Mouse (Mus musculus): Measurements from ENCODE around the gene Brsk2. TPM values are rescaled to one million over a fixed set of nuclear protein-coding genes. Genes with fewer than 3 reads are reported as not detected.
A peak's percentile ranks its signal among the peaks of the same experiment; 100 is the strongest.

The Brsk2 gene
- polyA plus RNA-seq, 2 experiments = 0.66 to 0.78 TPM

GRCm38 (mm10) chr7:141948045-141948444 lies 1.5 kb upstream of the Brsk2 start:
- no peak overlapping the region for H3K9ac ChIP-seq (ENCODE audit: low read depth, low read length, severe bottlenecking)
- H3K27ac ChIP-seq (replicated peaks; ENCODE audit: low read depth, low read length) = no peak overlapping the region
- no peaks in the 10 kb centered on the region; the same call in 1 of the 2 replicates for H3K4me1 ChIP-seq (ENCODE audit: control insufficient read depth, insufficient read depth, low read length)
- H3K9me3 ChIP-seq (ENCODE audit: control insufficient read depth, low read length) = no peaks in the 10 kb centered on the region
- no peaks in the 10 kb centered on the region for H3K36me3 ChIP-seq (ENCODE audit: control insufficient read depth, insufficient read depth, low read length)
- H3K27me3 ChIP-seq (ENCODE audit: control insufficient read depth, insufficient read depth, low read length) = peaks cover 58% of the 10 kb centered on the region
- DNase-seq (ENCODE audit: low spot score) (no peak), ATAC-seq (ENCODE audit: low FRiP score, low read depth) (no peak)
- no peak overlapping the region for H3K4me2 ChIP-seq (replicated peaks; ENCODE audit: low read depth, low read length, severe bottlenecking)
- WGBS = 58% methylated on average over 1 of the region's 1 CpGs
- TF ChIP-seq POLR2A (IDR thresholded peaks at IDR 0.05; ENCODE audit: borderline replicate concordance, extremely low read depth, insufficient read depth, insufficient read length) = no peak
- H3K4me3 ChIP-seq (replicated peaks; ENCODE audit: low read length) = no peak overlapping the region

GRCm38 (mm10) chr7:141949799-141950103 lies 200 bp downstream of the Brsk2 start:
- Histone ChIP-seq H3K9ac (ENCODE audit: low read depth, low read length, severe bottlenecking) (peak overlapping the region; percentile 38; the same call in 1 of the 2 replicates), H3K27ac (replicated peaks; ENCODE audit: low read depth, low read length) (no peak overlapping the region), H3K27me3 (ENCODE audit: control insufficient read depth, insufficient read depth, low read length) (peaks cover 58% of the 10 kb centered on the region), H3K9me3 (ENCODE audit: control insufficient read depth, low read length) (no peaks in the 10 kb centered on the region), H3K4me3 (replicated peaks; ENCODE audit: low read length) (peak overlapping the region; percentile 43), H3K4me1 (ENCODE audit: control insufficient read depth, insufficient read depth, low read length) (no peaks in the 10 kb centered on the region; the same call in 1 of the 2 replicates), H3K4me2 (replicated peaks; ENCODE audit: low read depth, low read length, severe bottlenecking) (peak overlapping the region; percentile 87), H3K36me3 (ENCODE audit: control insufficient read depth, insufficient read depth, low read length) (no peaks in the 10 kb centered on the region)
- ATAC-seq (ENCODE audit: low FRiP score, low read depth) (no peak), DNase-seq (ENCODE audit: low spot score) (no peak)
- 0% methylated on average over 13 of the region's 54 CpGs for WGBS
- TF ChIP-seq POLR2A (IDR thresholded peaks at IDR 0.05; ENCODE audit: borderline replicate concordance, extremely low read depth, insufficient read depth, insufficient read length) = no peak

GRCm38 (mm10) chr7:141950104-141951013 lies 808 bp downstream of the Brsk2 start:
- Histone ChIP-seq H3K4me1 (ENCODE audit: control insufficient read depth, insufficient read depth, low read length) (no peaks in the 10 kb centered on the region; the same call in 1 of the 2 replicates), H3K9me3 (ENCODE audit: control insufficient read depth, low read length) (no peaks in the 10 kb centered on the region), H3K4me3 (replicated peaks; ENCODE audit: low read length) (peak overlapping the region; percentile 43), H3K27ac (replicated peaks; ENCODE audit: low read depth, low read length) (no peak overlapping the region), H3K4me2 (replicated peaks; ENCODE audit: low read depth, low read length, severe bottlenecking) (peak overlapping the region; percentile 87), H3K27me3 (ENCODE audit: control insufficient read depth, insufficient read depth, low read length) (peaks cover 58% of the 10 kb centered on the region), H3K36me3 (ENCODE audit: control insufficient read depth, insufficient read depth, low read length) (no peaks in the 10 kb centered on the region), H3K9ac (ENCODE audit: low read depth, low read length, severe bottlenecking) (peak overlapping the region; percentile 38; the same call in 1 of the 2 replicates)
- 1% methylated on average over 40 of the region's 84 CpGs for WGBS
- peak; percentile 28 for ATAC-seq (ENCODE audit: low FRiP score, low read depth)
- no peak for DNase-seq (ENCODE audit: low spot score)
- TF ChIP-seq POLR2A (IDR thresholded peaks at IDR 0.05; ENCODE audit: borderline replicate concordance, extremely low read depth, insufficient read depth, insufficient read length) = no peak

- 87% methylated on average over 4 of the region's 4 CpGs for WGBS
- Histone ChIP-seq H3K4me3 (replicated peaks; ENCODE audit: low read length) (no peak overlapping the region), H3K9ac (ENCODE audit: low read depth, low read length, severe bottlenecking) (no peak overlapping the region), H3K27me3 (ENCODE audit: control insufficient read depth, insufficient read depth, low read length) (peaks cover 53% of the 10 kb centered on the region), H3K4me1 (ENCODE audit: control insufficient read depth, insufficient read depth, low read length) (no peaks in the 10 kb centered on the region; the same call in 1 of the 2 replicates), H3K4me2 (replicated peaks; ENCODE audit: low read depth, low read length, severe bottlenecking) (no peak overlapping the region), H3K36me3 (ENCODE audit: control insufficient read depth, insufficient read depth, low read length) (no peaks in the 10 kb centered on the region), H3K9me3 (ENCODE audit: control insufficient read depth, low read length) (no peaks in the 10 kb centered on the region), H3K27ac (replicated peaks; ENCODE audit: low read depth, low read length) (no peak overlapping the region)
- no peak for TF ChIP-seq POLR2A (IDR thresholded peaks at IDR 0.05; ENCODE audit: borderline replicate concordance, extremely low read depth, insufficient read depth, insufficient read length)
- no peak for ATAC-seq (ENCODE audit: low FRiP score, low read depth)
- DNase-seq (ENCODE audit: low spot score) = no peak
These were observed 2.3 kb downstream of the Brsk2 start for GRCm38 (mm10) chr7:141951821-141952220.

GRCm38 (mm10) chr7:141952920-141953319 lies 3.4 kb downstream of the Brsk2 start:
- Histone ChIP-seq H3K4me2 (replicated peaks; ENCODE audit: low read depth, low read length, severe bottlenecking) (no peak overlapping the region), H3K27me3 (ENCODE audit: control insufficient read depth, insufficient read depth, low read length) (peaks cover 42% of the 10 kb centered on the region), H3K27ac (replicated peaks; ENCODE audit: low read depth, low read length) (no peak overlapping the region), H3K9ac (ENCODE audit: low read depth, low read length, severe bottlenecking) (no peak overlapping the region), H3K36me3 (ENCODE audit: control insufficient read depth, insufficient read depth, low read length) (no peaks in the 10 kb centered on the region), H3K4me1 (ENCODE audit: control insufficient read depth, insufficient read depth, low read length) (no peaks in the 10 kb centered on the region; the same call in 1 of the 2 replicates), H3K9me3 (ENCODE audit: control insufficient read depth, low read length) (no peaks in the 10 kb centered on the region), H3K4me3 (replicated peaks; ENCODE audit: low read length) (no peak overlapping the region)
- DNase-seq (ENCODE audit: low spot score) = no peak
- TF ChIP-seq POLR2A (IDR thresholded peaks at IDR 0.05; ENCODE audit: borderline replicate concordance, extremely low read depth, insufficient read depth, insufficient read length) = no peak
- no peak for ATAC-seq (ENCODE audit: low FRiP score, low read depth)
- WGBS = 70% methylated on average over 4 of the region's 4 CpGs

All from limb, embryonic 14.5 days (tissue).